Mouse (Mus musculus) small intestine, adult 2 months (tissue): ENCODE results near the gene Slc5a3.

ENCODE experiments used
- CTCF ChIP-seq: fragments of 200-500 bp; IDR thresholded peaks from 2 replicates; pipeline ENCODE4 v1.5.1; 2012; ENCODE audit warnings: low read depth, mild to moderate bottlenecking, control low read depth, inconsistent platforms, low read length, moderate library complexity, mixed read lengths; ENCODE audit not compliant: insufficient replicate concordance, insufficient read length; ENCODE audit errors: extremely low read depth
- POLR2A ChIP-seq: fragments of 200-500 bp; IDR thresholded peaks from 2 replicates; pipeline ENCODE4 v1.6.1; 2012; ENCODE audit warnings: low read depth, mild to moderate bottlenecking, control low read depth, inconsistent platforms, low read length, moderate library complexity

DNA sequence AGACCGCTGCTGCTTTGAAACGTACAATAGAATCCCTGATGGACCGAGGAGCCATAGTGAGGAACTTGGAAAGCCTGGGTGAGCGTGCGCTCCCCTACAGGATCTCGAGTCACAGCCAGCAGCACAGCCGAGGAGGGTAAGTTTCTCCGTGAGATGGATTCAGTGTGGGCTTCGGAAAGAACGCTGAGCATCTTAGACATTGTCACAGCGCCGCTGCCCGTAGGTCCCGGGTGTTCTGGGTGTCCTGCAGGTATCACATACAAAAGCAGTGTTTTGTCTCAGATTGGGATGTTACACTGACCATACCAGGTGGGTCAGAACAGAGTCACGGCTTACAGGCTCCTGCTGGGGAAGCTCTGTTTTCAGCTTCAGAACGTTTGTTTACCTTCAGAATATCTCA lies 41.5 kb downstream of the Slc5a3 start:
- TF ChIP-seq POLR2A (no peak), CTCF (no peak)
